Mouse (Mus musculus) retina, embryonic 14.5 days (tissue): ENCODE data around the gene Myo18b.

Source experiments
- DNase-seq: peaks from one replicate; pipeline ENCODE4 v3.0.0-alpha.2; 2015; ENCODE audit warnings: low spot score

The Myo18b gene

DNA sequence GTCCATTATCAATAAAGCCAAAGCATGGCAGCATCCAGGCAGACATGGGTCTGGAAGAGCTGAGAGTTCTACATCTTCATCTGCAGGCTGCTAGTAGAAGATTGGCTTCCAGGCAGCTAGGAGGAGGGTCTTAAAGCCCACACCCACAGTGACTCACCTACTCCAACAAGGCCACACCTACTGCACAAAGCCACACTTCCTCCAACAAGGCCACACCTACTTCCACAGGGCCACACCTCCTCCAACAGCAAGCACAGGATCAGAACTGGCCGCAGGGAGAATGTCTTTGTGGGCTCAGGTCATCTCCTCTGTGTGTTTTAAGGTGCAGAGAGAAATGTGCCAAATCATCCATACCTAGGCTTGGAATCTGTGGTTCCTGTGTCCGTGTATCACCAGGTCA is 224.2 kb downstream of the Myo18b start:
- DNase-seq, result no peak

DNA sequence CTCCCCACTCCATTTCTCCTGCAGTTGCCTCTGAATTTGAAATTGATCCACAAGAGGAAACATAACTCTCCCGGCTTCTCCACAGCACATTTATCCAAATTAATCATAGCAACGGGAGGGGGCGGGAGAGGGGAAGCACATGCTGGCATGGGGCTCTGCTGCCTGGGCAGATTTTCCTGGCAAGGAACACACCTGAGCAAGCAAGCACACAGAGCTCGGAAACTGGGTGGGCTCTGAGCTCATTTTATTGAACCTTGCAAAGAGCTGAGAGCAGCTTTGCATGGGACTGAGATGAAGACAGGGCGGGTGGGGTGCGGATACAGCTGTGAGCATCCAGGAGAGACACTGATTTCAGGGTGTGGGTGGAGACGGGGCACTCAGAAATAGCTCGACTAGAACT is 229.0 kb downstream of the Myo18b start:
- DNase-seq, result no peak

DNA sequence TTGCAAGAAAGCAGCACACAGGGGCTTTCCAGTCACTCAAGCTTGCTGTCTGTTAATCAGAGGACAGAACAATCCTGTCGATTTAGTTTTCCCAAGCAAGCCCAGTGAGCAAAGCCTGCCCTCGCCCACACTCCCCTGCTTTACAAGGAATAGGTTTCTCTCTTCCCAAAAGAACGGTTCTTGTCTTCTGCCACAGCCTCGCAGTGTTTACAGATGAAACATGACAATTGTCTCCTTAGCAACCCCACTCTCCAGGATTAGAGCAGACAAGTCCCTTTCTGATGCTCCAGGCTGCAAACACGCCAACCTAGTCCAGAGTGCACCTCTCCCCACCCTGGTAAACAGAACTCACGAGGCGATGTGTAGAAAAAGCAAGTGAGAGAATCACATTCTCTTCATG is 230.5 kb downstream of the Myo18b start:
- DNase-seq, result no peak

DNA sequence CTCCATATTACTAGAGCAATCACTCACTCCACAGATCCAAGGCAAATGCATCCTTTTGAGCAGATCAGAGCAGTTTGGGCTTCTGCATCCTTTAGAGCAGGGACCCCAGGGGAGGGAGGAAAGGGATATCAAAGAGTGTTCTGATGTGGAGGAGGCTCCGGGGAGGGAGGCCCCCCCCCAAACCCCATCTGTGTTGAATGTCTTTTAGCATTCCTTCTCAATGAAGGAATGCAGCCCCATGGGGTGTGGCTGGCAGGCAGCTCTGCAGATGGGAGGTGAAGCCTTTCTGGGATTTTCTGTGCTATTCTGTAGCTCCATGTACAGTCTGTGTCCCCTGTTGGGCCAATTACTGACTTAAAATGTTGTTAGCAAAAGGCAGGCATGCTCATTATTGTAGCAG is 232.5 kb downstream of the Myo18b start:
- DNase-seq, result no peak

DNA sequence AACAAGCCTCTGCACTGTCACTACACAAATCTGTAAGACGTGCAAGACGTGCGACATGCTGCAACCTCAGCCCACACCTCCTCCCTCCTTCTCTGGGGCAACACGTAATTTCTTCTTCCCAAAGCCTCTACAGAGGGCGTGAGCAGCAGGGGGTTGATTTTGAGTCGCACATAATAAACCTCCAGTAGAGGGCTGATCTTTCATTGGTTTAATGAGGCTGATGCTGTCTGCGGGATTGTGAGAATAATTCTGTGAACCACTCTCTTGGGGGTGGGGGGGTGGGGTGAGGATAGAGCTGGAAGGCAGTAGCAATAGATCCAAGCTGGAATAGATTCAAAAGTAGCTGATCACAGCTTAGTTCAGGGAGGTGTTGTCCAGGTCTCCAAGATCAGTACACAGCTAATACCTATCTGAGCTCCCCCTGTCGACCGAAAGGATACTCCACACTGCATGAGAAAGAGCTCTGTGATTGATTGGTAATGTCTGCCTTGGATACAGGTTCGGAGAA is 235.2 kb downstream of the Myo18b start:
- peak; percentile 74 for DNase-seq

DNA sequence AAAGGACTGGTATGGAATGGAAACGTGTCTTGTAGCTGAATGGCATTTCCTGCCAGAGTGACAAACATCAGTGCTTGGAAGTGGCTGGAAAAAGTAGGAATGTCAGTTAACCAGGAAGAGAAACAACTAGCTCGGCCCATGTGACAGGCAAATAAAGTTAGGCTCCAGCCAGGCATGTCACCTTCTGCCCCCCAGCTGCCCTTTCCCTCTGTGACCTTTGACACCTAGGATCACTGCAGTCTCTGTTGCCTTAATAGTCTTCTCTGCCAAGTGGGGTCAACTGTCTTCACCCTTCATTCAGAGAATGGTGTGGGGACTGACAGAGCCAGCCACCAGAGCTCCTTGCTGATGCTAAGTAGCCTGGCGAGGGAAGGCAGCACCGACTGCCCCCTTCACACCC is 236.9 kb downstream of the Myo18b start:
- DNase-seq, result no peak

DNA sequence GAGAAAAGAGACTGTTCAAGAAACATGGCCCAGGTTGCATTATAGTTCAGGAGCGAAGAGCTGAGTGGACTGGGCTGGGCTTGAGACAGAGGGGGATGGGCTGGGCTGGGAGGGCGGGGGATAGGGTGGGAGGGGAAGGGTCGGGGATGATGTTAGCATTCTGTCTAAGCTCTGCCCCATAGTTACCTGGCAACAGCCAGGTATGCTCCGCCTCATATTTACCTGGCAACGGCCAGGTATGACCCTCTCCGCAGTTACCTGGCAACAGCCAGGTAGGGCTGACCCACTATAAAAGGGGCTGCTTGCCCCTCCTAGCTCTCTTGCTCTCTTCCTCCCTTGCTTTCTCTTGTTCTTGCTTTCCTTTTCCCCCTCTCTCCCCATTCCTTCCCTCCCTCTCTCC is 239.4 kb downstream of the Myo18b start:
- DNase-seq, result no peak

DNA sequence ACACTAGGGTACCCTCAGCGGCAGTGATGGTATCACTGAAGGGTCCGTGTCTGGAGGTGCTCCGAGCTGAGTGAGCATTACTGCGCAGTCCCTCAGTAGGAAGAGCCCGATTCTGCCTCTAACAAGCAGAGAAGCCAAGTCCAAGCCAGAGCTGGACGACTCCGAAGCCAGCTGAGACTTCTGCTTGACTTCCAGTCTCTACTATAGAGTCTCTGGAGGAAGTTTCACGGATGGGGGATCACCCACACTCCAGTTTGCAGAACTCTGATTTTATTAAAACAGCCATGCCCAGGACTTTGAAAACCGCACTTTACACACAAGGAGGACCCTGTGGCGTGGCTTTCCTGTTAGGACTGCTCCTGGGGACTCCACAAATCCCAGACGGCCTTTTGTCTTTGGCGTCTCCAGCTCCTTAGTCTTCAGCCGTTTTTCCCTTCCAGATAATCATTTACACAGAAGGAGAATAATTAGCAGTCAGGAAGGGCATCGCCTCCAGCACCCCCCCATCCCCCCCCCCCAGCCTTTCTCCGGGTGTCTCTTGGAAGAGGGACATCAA is 240.1 kb downstream of the Myo18b start:
- peak; percentile 35 for DNase-seq

DNA sequence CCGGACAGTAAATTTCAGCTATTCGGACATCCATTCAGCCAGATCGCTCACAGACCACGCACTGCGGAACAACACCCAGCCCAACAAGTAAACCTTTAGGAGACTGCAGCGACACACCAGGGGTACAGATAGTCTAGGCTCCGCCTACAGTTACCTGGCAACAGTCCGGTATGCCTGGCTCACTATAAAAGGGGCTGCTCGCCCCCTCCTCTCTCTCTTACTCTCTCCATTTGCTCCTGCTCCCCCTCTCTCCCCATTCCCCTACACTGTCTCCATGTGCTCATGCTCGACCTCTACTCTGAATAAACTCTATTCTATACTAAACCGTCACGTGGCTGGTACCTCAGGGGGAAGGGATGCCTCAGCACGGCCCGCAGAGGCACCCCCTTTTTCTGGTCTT is 240.6 kb downstream of the Myo18b start:
- DNase-seq, result no peak

DNA sequence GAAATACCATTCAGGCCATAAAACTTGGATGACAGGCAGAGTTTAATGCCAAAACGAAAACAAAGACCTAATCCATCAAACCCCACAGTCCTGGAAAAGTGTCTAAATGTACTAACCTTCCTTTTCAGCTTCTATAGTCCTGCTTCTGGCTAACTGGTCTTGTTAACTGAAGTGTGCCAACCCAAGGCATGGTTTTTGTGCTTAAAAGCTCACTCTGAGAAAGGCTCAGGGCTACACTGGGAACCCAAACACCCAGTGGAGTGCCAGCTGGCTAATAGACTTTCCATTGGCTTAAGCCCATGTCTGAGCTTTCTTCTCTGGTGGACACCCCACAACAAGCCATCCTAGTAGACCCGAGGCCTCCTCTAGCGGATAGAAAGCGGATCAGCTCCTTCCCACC is 244.1 kb downstream of the Myo18b start:
- DNase-seq, result no peak

DNA sequence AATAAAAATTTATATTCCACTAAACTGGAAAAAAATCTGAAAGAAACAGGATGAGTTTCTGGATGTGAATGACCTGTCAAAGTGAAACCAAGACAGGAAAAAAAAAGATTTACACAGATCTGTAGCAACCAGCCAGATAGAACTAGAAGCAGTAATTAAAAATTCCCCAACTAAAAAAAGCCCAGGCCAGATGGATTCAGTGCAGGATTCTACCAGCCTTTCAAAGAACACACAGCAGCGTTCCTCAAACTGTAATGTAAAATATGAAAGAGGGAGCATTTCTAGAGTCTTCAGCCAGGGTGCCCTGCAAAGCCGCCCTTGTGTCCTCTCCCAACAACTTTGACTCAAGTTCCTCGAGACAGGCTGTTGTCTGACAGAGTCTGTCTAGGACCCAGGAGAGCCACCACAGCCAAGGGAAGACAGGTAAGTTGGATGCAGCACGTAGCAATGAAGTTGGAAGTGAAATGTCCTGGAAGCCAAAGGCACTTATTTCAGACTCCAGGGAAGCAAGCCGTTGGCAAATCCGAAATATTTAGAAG is 246.9 kb downstream of the Myo18b start:
- no peak for DNase-seq

DNA sequence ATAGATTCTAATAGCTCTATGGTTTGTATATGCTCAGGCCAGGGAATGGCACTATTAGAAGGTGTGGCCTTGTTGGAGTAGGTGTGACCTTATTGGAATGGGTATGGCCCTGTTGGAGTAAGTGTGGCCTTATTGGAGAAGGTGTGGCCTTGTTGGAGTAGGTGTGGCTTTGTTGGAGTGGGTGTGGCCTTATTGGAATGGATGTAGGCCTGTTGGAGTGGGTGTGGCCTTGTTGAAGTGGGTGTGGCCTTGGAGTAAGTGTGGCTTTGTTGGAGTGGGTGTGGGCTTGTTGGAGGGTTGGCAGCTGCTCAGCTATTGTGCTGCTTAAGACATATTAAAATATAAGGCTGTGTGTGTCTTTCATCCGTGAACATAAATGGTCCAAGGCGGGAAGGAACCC is 249.3 kb downstream of the Myo18b start:
- no peak for DNase-seq

DNA sequence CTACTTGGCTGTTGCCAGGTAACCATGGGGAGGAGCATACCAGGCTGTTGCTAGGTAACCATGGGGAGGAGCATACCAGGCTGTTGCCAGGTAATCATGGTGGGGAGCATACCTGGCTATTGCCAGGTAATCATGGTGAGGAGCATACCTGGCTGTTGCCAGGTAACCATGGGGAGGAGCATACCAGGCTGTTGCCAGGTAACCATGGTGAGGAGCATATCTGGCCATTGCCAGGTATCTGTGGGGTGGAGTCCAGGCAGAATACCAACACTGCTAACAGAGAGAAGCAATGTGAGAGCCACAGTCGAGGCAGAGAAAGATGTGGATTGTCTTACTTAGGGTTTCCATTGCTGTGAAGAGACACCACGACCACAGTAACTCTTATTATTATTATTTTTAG is 250.6 kb downstream of the Myo18b start:
- DNase-seq, result no peak

DNA sequence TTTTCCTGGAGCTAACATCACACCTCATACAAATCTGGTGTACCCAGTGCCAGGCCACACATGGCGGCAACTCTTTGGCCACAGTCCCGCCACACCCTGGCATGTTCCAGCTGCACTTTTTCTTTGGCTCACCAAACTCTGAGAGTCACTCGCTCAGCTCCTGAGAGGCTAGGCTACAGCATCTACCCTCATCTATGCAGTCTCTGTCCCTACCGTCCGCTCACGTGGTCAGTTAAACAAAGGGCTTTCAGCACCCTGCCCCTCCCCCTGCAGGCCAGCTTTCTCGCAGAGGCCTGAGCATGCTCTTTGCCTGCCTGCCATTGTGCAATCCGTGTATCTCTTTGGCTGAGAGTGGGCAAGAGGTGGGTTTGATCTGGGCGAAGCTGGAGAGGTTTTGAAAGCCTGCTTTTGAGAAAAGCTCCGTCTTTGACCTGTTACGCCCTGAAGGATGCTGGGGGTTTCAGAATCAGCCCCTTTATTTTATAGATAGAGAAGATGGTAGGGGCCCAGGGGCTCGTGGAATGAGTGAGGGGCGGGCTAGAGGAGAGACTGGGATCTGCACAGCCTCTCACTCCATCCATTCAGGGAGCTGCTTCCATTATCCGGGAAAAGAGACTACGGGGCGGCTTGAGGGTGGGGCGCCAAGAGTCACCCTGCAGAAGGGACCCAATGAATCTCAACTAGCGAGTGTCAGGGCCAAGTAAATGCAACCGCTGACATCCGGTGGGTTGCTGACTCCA is 252.5 kb downstream of the Myo18b start:
- DNase-seq, result peak; percentile 70

DNA sequence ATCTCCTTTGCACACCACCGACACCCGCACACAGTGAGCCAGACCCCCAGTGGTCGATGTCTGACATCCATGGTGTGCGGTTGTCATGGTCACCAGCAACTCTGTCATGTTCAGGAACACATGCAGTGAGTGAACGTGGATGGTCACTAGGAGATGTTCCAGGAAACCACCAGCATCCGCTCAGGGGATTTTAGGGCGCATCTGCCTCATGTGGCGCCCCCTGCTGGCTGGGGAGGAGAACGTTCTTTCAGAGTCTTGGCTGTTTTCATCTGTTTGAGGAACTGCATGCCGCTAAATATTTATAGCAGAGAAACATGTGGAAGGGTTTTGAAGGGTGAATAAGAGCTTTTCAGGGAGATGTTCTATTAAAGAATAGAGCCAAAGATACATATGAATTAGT is 253.4 kb downstream of the Myo18b start:
- DNase-seq, result peak; percentile 60

DNA sequence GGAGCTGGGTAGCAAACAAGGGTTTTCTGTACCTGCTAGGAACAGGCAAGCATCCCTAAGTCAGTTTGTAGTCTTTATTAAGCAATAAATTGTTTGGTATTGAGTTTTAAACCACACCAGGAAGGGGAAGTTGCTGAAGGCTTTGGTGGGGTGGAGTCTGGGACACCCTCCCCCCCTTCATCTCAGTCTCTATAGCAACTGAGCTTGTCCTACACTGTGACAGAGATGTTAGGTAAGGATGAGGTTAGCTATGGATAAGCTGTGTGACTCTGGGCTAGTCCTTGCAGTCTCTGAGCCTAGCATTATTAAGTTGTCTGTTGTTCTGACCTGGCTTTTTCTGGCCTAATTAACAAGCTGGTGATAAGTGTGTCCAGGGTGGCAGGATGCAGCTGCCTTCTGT is 254.4 kb downstream of the Myo18b start:
- no peak for DNase-seq

DNA sequence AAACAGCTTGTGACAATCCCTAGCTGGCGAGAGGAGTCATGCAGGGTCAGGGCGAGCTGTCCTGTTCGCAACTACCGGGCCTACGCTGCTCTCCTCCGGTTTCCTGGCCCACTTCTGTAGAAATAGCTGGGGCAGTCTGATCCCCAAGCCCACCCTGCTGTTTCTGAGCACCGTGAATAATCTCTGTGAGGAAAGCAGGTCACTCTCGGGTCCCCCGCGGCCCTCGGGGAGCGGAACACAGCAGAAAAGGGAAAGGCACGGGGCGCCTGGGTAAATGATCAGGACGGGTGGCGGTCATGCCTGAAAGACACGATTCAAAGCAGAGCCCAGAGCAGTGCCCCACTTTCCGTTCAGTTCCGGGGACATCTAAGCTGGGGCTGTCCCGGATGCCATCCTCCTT is 255.0 kb downstream of the Myo18b start:
- DNase-seq, result peak; percentile 45

DNA sequence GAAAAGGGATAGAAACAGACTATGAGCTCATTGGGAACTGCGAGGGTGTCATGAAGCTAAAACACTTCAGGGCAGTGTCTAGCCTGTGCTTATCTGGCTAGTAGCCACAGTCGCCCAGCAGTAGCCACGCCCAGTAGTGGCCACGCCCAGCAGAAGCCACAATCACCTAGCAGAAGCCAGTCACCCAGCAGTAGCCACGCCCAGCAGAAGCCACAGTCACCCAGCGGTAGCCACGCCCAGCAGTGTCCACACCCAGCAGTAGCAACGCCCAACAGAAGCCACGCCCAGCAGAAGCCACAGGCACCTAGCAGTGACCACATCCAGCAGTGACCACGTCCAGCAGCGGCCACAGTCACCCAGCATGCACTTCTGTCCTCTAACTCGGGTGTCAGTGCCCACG is 255.5 kb downstream of the Myo18b start:
- peak; percentile 63 for DNase-seq
